Mouse (Mus musculus) limb, embryonic 11.5 days (tissue): ENCODE measurements at regions not wholly inside any gene's neighbourhood (a gene's known extent, or its start where the extent isn't known, plus 50 kb on each side); places are given as distances from the start of the nearest gene placed in this dataset.

Source experiments
- ATAC-seq: fragments of 200-750 bp; cut with Nextera tagmentation; 2 replicates; pipeline ENCODE4 v1.8.0; 2017; ENCODE audit warnings: low read depth; ENCODE audit not compliant: insufficient number of reproducible peaks, low FRiP score, low TSS enrichment
- DNase-seq: peaks from one replicate; pipeline ENCODE4 v3.0.0-alpha.2; 2015; ENCODE audit warnings: low spot score
- H3K27ac ChIP-seq: fragments of 300-500 bp; sonication (generic); replicated peaks from 2 replicates; pipeline ENCODE4 v1.5.1; 2014; ENCODE audit warnings: low read depth, mild to moderate bottlenecking, low read length
- H3K27me3 ChIP-seq: fragments of 300-500 bp; sonication (generic); 2 replicates; pipeline ENCODE4 v1.6.1; 2014; ENCODE audit warnings: mild to moderate bottlenecking, low read length, mixed read lengths; ENCODE audit not compliant: control insufficient read depth, insufficient read depth
- H3K36me3 ChIP-seq: fragments of 300-500 bp; sonication (generic); 2 replicates; pipeline ENCODE4 v1.6.1; 2014; ENCODE audit warnings: mild to moderate bottlenecking, low read length, moderate library complexity, mixed read lengths; ENCODE audit not compliant: control insufficient read depth, insufficient read depth
- H3K4me1 ChIP-seq: fragments of 300-500 bp; sonication (generic); 2 replicates; pipeline ENCODE4 v1.6.1; 2014; ENCODE audit warnings: low read length, mixed read lengths; ENCODE audit not compliant: control insufficient read depth, insufficient read depth
- H3K4me2 ChIP-seq: fragments of 300-500 bp; sonication (generic); 2 replicates; pipeline ENCODE4 v1.6.1; 2014; ENCODE audit warnings: low read depth, mild to moderate bottlenecking, moderate library complexity; ENCODE audit not compliant: severe bottlenecking
- H3K4me3 ChIP-seq: fragments of 300-500 bp; sonication (generic); 2 replicates; pipeline ENCODE4 v1.5.1; 2014; ENCODE audit warnings: low read depth, low read length
- H3K9ac ChIP-seq: fragments of 300-500 bp; sonication (generic); 2 replicates; pipeline ENCODE4 v1.6.1; 2014; ENCODE audit warnings: mild to moderate bottlenecking, low read length
- H3K9me3 ChIP-seq: fragments of 300-500 bp; sonication (generic); 2 replicates; pipeline ENCODE4 v1.6.1; 2016; ENCODE audit warnings: low read length; ENCODE audit not compliant: control insufficient read depth
- WGBS: fragments of 180-500 bp; shearing (Covaris S2); extraction: QIAGEN DNeasy Blood & Tissue Kit; methylation state at CpG from one replicate; pipeline ENCODE4 v1.1.7; 2014; 5-methylcytosine and 5-hydroxymethylcytosine counted together

- Histone ChIP-seq H3K4me3 (no peak overlapping the region), H3K4me2 (no peak overlapping the region), H3K27me3 (peaks cover 25% of the 10 kb centered on the region), H3K27ac (no peak overlapping the region), H3K9ac (no peak overlapping the region), H3K4me1 (no peaks in the 10 kb centered on the region), H3K9me3 (no peaks in the 10 kb centered on the region), H3K36me3 (no peaks in the 10 kb centered on the region)
- no peak for ATAC-seq
- 81% methylated on average over 3 of the region's 3 CpGs for WGBS
- no peak for DNase-seq
Observed at GRCm38 (mm10) chr12:110197366-110197765, 81.5 kb upstream of the Dio3 start.

GRCm38 (mm10) chr12:110200471-110200870, 78.4 kb upstream of the Dio3 start:
- ATAC-seq = no peak
- Histone ChIP-seq H3K4me2 (no peak overlapping the region), H3K27me3 (peaks cover 15% of the 10 kb centered on the region; the same call in 1 of the 2 replicates), H3K36me3 (no peaks in the 10 kb centered on the region), H3K9me3 (no peaks in the 10 kb centered on the region), H3K4me1 (no peaks in the 10 kb centered on the region), H3K27ac (no peak overlapping the region), H3K4me3 (no peak overlapping the region), H3K9ac (no peak overlapping the region)
- WGBS = 94% methylated on average over 7 of the region's 7 CpGs
- no peak for DNase-seq

DNA sequence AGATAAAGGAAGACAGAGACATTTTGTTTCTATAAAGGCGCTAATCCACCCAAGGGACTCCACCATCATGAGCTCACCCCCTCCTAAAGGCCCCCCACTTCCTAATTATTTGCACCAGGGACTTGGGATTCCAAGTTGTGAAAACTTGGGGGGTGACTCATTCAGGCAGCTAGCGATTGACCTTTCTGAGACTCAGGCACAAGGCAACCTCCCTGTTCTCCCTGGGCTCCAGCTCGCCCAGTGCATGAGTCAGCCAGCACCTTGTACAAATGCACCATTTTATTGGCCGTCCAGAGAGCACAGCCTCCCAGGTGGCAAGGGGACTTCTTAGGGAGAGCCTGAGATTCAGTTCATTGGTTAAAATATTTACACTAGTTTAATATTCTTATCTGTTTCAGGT, 78.0 kb upstream of the Dio3 start:
- WGBS = 90% methylated on average over 4 of the region's 4 CpGs
- Histone ChIP-seq H3K27me3 (peaks cover 13% of the 10 kb centered on the region; the same call in 1 of the 2 replicates), H3K27ac (no peak overlapping the region), H3K9ac (no peak overlapping the region), H3K4me2 (no peak overlapping the region), H3K9me3 (no peaks in the 10 kb centered on the region), H3K4me1 (no peaks in the 10 kb centered on the region), H3K4me3 (no peak overlapping the region), H3K36me3 (no peaks in the 10 kb centered on the region)
- ATAC-seq (no peak), DNase-seq (no peak)

DNA sequence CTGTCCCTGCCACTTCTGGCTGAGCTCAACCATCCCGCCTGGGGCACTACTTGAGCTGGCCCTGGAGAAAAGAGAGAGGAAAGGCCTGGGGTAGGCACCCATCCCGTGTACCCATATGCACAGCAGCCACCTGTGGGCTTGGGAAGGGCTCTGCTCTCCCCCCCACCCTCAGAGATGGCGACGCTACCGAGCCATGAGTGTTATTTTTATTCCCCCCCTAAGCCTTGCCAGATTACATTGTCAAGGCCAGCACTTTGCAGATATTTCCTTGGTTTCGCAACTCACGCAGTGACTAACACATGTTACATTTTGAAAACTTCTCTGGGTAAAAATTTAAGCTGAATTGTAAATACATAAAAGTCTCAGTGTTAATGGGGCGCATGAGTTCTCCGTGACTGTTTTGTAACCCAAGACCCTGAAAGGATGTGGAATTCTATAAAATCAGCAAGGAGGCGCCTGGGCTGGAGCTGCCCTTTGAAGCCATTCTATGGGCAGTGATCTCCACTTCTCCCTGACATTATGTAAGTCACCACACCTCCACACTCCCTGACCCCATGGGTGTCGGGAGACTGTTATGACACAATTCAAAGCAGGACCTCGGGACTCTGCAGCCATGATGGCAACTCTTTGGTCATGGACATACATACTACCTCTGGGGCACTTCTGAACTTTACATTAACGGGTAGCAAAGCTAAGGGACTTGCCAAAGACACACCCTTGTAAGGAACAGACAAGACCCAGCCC, 75.4 kb upstream of the Dio3 start:
- H3K4me1 ChIP-seq = peaks cover 7% of the 10 kb centered on the region; the same call in 1 of the 2 replicates
- H3K9ac ChIP-seq = no peak overlapping the region
- H3K27me3 ChIP-seq = peaks cover 11% of the 10 kb centered on the region; the same call in 1 of the 2 replicates
- no peaks in the 10 kb centered on the region for H3K36me3 ChIP-seq
- no peak overlapping the region for H3K4me3 ChIP-seq
- 52% methylated on average over 13 of the region's 13 CpGs for WGBS
- no peak overlapping the region; the same call in 1 of the 2 replicates for H3K4me2 ChIP-seq
- no peak for DNase-seq
- no peak for ATAC-seq
- no peaks in the 10 kb centered on the region for H3K9me3 ChIP-seq
- no peak overlapping the region for H3K27ac ChIP-seq

GRCm38 (mm10) chr12:110204246-110204989, 74.5 kb upstream of the Dio3 start:
- Histone ChIP-seq H3K9ac (no peak overlapping the region), H3K36me3 (no peaks in the 10 kb centered on the region), H3K4me1 (peaks cover 7% of the 10 kb centered on the region; the same call in 1 of the 2 replicates), H3K9me3 (no peaks in the 10 kb centered on the region), H3K27me3 (peaks cover 10% of the 10 kb centered on the region; the same call in 1 of the 2 replicates), H3K4me3 (no peak overlapping the region), H3K4me2 (no peak overlapping the region), H3K27ac (no peak overlapping the region)
- WGBS = 45% methylated on average over 6 of the region's 6 CpGs
- no peak for DNase-seq
- ATAC-seq = no peak

DNA sequence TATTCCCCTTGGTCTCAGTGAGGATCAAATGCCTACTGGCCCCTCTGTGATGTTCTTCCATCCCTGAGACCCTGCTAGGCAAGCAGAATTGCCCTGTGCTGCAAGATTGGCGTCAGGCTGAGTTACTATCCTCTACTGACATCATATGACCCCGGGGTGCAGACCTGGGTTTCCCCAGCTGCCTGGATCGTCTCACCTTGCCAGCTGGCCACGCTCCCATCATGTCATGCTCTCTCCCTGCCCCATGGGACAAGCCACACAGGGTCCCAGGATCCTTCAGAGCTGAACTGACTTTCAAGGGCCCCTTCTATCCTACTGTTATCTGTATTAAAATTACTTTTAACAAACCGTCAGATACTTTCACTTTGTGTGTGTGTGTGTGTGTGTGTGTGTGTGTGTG, 72.6 kb upstream of the Dio3 start:
- no peak for ATAC-seq
- Histone ChIP-seq H3K9me3 (no peaks in the 10 kb centered on the region), H3K36me3 (no peaks in the 10 kb centered on the region), H3K9ac (no peak overlapping the region), H3K4me1 (peaks cover 7% of the 10 kb centered on the region; the same call in 1 of the 2 replicates), H3K27me3 (peaks cover 5% of the 10 kb centered on the region; the same call in 1 of the 2 replicates), H3K4me3 (no peak overlapping the region), H3K4me2 (no peak overlapping the region), H3K27ac (no peak overlapping the region)
- no peak for DNase-seq
- WGBS = 49% methylated on average over 5 of the region's 5 CpGs

DNA sequence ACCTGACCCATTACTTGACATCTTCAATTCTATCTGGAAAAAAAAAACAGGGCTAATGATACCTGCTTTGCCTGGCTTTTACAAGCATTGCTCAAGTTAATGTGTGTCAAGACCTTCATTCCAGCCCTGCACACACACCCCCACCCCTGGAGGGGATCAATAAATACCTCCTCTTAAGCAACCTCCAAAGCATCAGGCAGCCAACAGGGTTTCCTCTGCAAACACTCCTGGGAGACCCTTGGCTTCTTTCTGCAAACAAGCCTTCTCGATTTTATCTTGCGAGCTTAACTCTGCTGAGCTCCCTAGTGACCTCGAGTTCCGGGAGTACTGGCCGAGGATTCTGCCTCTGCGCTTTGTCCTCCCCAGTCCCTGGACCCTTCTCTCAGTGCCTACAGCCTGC, 72.1 kb upstream of the Dio3 start:
- Histone ChIP-seq H3K4me3 (no peak overlapping the region), H3K4me1 (peaks cover 7% of the 10 kb centered on the region; the same call in 1 of the 2 replicates), H3K4me2 (no peak overlapping the region), H3K9me3 (no peaks in the 10 kb centered on the region), H3K27ac (no peak overlapping the region), H3K9ac (no peak overlapping the region), H3K36me3 (no peaks in the 10 kb centered on the region), H3K27me3 (peaks cover 2% of the 10 kb centered on the region; the same call in 1 of the 2 replicates)
- DNase-seq (no peak), ATAC-seq (no peak)
- WGBS = 20% methylated on average over 6 of the region's 6 CpGs

DNA sequence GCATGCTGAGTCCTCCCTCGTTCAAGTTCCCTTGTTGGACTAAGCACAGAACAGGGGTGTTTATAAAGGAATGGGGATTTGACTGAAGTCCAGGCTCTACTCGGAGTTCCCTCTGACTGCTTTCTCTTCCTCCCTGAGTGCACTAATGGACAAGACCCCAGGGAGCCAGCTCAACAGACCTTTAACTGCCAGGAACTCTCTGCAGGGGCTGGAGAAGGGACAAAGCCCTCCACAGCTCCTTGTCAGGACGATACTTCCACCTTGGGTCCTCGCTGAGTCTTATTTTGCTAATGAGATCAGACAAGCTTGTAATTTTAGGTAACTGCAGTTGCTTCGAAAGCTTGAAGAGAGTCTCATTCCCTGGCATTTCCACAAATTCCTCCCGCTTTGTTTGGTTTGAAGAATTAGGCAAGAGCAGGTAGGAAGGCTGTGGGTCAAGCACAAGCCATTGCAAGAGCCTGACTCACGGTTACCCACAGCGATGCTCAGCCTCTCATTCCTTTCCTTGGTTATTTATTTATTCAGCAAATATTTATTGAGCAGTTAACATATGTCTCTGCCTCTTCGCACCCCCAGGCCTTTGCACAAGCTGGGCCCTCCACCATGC, 71.5 kb upstream of the Dio3 start:
- no peak for DNase-seq
- Histone ChIP-seq H3K9ac (no peak overlapping the region), H3K4me1 (peaks cover 7% of the 10 kb centered on the region; the same call in 1 of the 2 replicates), H3K4me2 (no peak overlapping the region), H3K9me3 (no peaks in the 10 kb centered on the region), H3K36me3 (no peaks in the 10 kb centered on the region), H3K27ac (no peak overlapping the region), H3K4me3 (no peak overlapping the region), H3K27me3 (peaks cover 2% of the 10 kb centered on the region; the same call in 1 of the 2 replicates)
- no peak for ATAC-seq
- 49% methylated on average over 9 of the region's 9 CpGs for WGBS
